Mouse (Mus musculus) liver, adult (tissue): Measurements from ENCODE around the gene Pdzk1ip1.

Source experiments
- GATA4 ChIP-seq: IDR thresholded peaks from 2 replicates; pipeline ENCODE4 v1.6.1; 2014; ENCODE audit warnings: mild to moderate bottlenecking, low read length; ENCODE audit not compliant: insufficient replicate concordance

Pdzk1ip1 gene

DNA sequence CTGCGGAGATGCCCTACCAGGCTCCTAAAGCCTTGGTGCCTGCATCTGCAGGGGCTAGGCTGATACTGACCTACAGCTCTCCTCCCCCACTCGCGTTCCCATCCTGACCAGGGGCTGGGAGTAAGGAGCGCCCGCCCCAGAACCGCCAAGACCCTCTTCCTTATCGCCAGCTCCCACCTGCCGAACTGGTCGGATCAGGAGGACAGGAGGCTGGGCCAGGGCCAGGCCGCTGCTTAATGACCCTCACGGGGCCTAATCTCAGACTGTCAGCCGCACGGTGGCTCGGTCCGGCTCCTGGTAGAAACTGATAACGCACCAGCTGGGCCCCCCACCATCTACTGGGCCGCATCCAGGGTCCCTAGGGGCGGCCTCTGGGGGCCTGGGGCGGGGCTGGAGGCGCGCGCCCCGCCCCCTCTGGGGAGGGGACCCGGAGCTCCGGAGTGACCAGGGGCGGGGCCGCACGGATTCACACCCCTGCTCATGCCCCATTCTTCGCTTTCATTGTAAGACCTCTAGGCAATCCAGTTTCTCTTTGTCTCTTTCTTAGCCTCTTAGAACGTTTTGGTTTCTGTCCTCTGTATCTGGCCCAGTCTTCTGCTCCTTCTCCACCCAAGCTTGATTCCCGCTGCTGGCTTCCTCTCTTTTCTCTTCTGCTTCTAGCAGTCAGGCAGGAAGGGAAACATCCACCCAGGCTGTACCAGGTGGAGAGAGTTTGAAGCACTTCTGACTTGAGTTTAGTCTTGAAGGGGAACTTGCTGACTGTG lies 7.3 kb downstream of the Pdzk1ip1 start:
- TF ChIP-seq GATA4 = no peak

DNA sequence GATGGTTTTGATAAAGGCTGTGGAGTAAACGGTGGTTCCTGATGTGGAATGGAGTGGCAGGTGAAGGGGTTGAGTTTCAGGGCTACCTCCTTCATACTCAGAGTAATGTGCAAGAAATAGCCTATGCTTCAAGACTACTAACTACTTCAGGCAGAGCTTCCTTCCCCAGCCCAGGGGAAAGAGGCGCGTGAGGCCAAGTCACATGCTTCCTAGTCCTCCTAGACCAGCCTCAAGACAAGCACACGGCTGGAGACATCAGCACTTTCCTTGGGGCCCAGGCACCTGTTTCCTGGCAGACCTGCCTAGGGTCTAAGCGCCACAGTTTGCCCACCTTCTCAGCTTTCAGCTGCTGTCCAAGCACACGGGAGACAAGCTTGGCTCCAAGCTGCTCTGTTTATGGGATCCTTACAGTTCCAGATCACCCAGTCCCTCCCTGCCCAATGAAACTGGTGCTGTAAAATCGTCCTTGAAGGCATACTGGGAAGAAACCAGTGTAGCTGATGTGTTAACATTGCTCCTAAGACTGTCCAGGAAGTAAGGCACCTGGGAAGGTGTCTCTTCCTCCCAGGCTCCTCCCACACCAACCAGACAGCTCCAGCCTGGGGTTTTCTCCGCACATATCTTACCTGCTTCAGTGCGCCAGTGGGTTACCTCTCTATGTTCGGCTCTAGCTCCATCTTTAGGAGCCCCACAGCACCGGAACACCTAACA lies 8.1 kb downstream of the Pdzk1ip1 start:
- no peak for TF ChIP-seq GATA4

DNA sequence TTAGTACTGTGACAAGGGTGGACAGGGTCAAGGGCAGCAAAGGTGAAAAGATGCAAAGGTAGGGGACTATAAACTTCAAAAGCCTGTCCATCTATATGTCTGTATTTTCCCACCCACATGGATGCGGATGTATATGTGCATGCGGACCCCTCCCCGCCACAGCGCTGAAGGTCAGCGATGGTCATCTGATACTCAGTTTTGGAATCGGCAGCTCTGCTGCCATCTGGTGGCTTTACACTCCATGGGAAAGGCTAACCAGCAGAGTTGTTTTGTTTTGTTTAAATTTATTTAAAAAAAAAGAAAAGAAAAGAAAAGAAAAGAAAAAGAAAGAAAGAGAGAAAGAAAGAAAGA lies 8.6 kb downstream of the Pdzk1ip1 start:
- no peak for TF ChIP-seq GATA4

DNA sequence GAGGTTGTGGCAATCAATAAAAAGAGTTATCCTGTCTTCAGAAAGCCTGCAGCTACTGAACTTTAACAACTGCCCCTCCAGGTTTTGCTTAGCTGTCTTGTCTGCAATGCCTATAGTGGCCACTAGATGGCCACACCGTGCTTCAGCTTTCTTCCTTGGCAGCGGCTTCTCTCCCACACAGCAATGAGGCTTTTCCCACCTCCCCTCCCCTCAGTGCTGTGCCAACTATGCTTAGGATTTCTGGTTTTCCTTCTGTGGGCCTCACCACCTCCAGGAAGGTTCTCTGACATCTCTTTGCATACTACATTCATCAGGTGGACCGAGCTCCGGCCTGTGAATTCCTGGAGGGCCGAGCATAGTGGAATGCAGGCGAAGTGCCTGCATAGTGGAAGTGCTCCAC lies 13.2 kb downstream of the Pdzk1ip1 start:
- TF ChIP-seq GATA4 = no peak

DNA sequence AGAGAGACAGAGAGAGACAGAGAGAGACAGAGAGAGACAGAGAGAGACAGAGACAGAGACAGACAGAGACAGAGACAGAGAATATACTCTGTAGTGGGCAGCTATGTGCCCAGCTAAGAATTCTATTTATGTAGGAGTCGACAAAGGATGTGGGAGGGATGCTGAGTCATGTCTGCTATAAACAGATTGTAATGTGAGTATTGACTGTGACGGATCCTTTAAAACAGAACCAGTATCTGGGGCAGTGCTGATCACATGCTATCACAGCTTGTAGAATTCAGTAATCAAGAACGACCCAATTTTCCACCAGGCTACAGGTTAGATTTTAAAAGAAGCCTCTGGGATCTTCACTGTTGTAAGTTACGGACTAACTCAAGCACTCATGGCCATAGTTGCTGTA lies 15.0 kb downstream of the Pdzk1ip1 start:
- no peak for TF ChIP-seq GATA4

DNA sequence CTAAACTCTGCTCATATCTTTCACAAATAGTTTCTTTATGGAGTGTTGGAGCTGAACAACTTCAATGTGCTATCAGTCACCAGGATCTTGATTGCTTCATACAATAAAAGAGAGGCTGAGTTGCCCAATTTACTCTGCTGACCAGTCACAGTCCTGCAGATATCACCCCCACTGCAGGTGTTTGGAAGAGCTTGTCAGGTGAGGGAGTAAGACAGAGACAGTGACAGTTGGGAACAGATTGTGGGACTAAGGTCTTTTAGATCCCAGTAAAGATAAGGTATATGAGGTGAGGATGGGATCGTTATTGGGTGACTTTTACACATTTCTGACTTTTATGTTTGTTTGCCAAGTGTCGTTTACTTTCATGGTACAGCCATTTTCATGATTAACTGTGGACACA lies 22.7 kb downstream of the Pdzk1ip1 start:
- TF ChIP-seq GATA4 = peak; percentile 50; the same call in 1 of the 2 replicates

DNA sequence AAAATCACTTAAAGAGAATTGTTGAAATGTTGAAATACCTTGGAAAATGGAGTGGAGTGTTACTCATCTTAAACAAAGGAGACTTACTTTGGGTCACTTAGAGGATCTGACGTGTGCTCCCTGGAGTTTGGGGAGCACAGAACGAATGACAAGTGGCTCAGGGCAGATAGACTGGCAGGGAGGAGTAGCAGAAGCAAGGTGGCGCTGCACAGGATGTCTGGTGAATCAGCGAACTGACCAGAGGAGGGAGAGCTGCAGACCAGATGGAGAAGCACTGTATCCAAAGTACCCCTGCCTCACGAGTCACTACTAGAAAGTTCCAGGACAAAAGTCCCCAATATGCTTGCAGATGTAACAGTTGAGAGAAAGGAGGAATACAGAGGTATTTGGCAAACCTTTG lies 24.8 kb downstream of the Pdzk1ip1 start:
- TF ChIP-seq GATA4 = no peak

DNA sequence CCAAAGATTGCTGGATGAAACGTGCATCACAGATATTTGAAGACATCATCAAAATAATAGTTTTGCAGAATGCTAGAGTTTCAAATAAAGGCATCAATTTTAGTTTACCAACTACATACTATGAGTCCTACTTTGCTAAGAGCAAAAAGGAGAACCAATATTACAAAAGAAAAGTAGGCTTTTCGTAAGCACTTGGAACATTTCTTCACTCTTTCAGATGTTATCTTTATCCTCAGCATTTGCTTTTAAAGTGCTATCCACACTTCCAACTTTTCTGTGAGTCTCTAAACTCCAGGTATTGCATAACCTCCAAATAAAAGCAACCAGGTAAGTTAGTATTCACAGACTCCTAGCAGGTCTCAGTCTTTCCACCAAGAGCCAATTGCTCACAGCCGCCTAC lies 31.1 kb downstream of the Pdzk1ip1 start:
- no peak for TF ChIP-seq GATA4

DNA sequence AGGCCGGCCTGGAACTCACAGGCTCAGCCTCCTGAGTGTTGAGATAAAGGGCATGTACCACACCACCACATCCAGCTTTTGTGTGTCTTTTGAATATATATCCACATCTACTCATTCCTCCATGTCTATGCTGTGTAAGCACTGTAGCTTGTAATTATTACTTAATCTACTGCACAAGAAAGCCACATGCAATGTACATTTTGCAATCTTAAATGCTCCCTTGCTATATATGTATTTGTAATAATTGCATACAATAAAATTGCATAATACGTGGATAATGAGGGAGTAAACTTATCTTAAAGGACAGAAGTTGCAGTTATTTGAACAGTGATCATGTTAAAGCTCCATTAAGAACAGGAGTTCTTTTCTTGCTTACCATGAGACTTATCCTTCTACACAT lies 32.7 kb downstream of the Pdzk1ip1 start:
- no peak for TF ChIP-seq GATA4

DNA sequence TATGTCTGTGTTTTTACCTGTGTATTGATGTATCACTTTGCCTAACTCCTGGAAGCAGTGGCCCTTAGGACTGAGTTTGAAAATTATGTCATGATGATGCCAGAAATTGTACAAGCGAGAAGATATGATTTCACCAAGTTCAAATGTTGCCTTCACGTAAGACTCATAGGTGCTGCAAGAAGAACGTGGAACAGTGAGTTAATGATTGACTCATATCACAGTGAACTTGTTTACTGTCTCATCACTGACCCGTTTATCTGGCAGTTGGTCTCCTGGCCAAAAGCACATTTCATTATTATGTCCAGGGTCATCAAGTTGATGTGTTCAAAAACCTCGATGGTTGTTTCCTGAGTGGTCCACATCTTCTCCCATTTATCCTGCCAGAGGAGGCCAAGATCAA lies 33.1 kb downstream of the Pdzk1ip1 start:
- TF ChIP-seq GATA4 = no peak

DNA sequence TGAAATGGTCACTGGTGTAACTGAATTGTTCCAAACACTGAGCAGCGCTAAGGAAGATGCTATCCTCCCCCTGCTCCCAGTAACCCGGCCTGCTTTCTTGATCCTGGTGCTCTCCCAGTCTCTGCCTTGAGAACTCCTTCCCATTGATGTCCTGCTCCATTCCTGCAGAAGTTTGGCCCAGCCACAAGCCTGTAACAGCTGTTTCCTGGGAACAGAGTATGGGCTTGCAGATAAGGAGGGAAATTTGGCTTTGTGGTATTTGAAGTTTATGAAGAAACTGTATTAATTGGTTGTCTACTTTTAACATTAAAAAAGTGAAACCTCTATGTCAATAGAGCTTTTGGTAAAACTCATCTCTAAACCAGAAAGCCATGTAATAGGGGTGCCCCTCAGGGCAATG lies 35.0 kb downstream of the Pdzk1ip1 start:
- no peak for TF ChIP-seq GATA4

DNA sequence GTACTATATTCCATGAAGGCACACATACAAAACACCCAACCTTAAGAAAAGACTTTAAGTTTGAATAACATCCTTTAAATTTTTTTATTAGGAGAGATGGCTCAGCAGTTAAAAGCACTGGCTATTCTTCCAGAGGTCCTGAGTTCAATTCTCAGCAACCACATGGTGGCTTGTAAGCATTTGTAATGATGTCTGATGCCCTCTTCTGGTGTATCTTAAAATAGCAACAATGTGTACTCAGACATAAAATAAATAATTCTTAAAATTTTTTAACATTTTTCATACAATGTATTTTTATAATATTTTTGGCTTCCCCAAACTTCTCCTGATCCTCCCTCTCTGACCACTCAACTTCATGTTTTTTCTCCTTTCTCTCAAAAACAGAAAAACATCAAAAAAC lies 36.2 kb downstream of the Pdzk1ip1 start:
- TF ChIP-seq GATA4 = no peak

DNA sequence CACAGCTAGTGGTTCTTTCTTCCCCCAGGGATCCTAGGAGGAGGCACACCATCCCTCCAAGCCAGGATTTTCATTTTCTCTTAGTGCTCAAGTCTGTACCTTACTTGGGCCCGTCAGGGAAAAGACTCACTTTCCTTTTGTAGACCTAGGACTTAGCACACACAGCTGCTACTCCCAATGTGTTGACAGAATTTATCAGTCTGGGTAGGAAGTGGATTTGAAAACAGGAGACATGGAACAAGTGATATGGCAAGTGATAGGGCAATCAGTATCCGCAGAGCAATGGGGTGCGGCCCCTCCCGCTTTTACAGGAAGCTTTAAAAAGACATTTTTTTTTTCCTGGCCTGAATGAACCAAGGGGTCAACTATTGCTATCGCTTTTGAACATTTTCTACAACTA lies 44.6 kb downstream of the Pdzk1ip1 start:
- peak; percentile 88 for TF ChIP-seq GATA4

DNA sequence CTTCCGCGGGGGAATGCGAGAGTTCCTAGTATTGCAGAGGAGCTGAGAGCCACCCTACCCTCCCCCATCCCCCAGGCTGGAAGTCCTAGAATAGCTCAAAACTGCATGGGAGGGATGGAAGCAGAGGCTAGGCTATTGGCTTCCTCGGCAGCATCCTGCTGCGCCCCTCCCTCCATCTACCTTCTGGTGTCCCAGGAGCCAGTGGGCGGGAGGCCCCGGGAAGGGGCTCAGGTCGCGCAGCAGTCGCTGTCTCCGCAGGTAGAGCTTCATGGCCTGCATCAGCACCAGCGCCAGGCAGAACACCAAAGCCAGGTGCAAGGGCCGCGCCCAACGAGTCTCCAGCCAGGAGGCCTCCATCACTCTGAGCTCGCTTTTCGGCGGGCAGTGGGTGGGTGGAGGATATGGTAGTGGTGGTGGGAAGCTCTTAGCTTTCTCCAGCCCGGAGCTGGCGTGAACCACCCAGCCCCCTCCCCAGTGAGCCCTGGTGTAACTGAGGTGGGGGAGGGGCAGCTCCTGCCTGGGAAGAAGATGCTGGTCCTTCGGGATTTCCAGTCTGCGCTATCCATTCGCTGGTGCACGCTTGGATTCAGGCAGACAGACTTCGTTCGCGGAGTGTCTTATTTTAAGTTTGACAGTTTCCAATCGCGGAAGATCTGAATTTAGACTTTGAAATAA lies 45.2 kb downstream of the Pdzk1ip1 start, which contains the start of gene Cyp4x1:
Cyp4x1 (minus strand) TSS at position 661 of the 675 bp plus-strand sequence.
- TF ChIP-seq GATA4 = no peak

DNA sequence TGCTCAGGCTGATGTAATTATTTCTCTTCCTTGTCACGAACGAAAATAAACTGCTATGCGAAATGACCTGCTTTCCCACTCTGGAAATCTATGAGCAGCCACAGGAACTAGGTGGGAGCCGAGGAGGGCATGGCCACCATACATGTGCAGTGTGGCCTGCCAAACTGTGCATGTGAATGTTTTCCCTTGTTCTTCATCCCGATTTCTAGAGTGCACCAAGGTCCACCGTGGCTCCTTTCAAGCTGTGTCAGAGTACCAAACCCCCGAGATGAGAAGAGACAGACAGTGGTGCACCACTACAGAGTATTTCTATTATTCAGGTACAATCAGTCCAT lies 45.8 kb downstream of the Pdzk1ip1 start:
- TF ChIP-seq GATA4 = no peak
